Mouse (Mus musculus): ENCODE results near the gene Trappc2l. TPM values are rescaled to one million over a fixed set of nuclear protein-coding genes. Genes with fewer than 3 reads are reported as not detected.
"Not testable (repeated sequence)": the region's sequence is repeated elsewhere in the genome, so short reads cannot be mapped to it uniquely, and the experiment has no call there.

Trappc2l gene
- total and polyA plus RNA-seq, 3 experiments = 0.75 to 32.2 (median 31.8) TPM

DNA sequence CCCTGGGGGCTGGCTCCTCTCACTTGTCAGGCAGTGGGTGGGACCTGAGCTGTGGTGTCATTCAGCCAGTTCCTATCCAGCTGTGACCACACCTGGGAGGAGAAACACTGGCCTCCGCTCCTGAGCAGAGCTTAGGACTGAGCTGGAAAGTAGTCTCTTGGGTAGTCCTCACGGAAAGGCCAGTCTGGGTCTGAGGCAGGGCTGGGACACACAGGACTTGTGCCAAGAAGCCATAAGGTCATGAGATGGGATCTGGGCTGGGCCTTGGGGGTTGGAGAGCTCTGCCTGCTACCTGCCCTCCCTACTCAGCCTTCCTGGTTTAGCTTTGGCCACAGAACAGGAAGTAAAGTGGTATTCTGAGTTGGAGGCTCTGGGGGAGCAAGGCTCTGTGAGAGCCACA, 15.5 kb downstream of the Trappc2l start:
- no peak overlapping the region for H3K4me3 ChIP-seq (ENCODE audit: low read depth, low read length)
- H3K9me3 ChIP-seq (replicated peaks) = no peaks in the 10 kb centered on the region
- ATAC-seq (ENCODE audit: extremely low read depth, insufficient number of reproducible peaks, low FRiP score, poor library complexity, severe bottlenecking) (no peak), DNase-seq (ENCODE audit: low spot score) (no peak)
- TF ChIP-seq GATA1 (IDR thresholded peaks at IDR 0.05; ENCODE audit: borderline replicate concordance, low read length) (no peak), CTCF (IDR thresholded peaks at IDR 0.05; ENCODE audit: low read depth, low read length) (no peak)
- peaks cover 13% of the 10 kb centered on the region for H3K27me3 ChIP-seq (ENCODE audit: insufficient read depth, low read length)
- peaks cover 31% of the 10 kb centered on the region for H3K4me1 ChIP-seq (ENCODE audit: insufficient read depth, low read depth, low read length)
- H3K36me3 ChIP-seq (replicated peaks) = peaks cover 48% of the 10 kb centered on the region

DNA sequence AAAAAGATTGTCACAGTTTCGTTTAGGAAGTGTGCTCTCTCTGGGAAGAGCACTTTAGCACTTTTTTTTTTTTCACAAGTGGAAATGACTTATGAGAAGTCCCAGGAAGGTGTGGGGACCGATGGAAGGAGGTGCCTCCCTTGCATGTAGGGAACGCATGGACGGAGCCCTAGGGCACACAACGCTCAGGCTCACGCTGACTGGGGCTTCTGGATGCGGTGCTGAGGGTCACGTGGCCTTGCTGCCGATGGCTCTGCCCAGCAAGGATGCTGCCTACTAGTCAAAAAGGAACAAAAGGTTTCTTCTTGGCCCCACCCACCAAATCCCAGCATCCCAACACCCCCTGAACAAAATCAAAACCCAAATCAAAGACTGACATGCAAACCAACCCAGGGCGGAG, 17.9 kb downstream of the Trappc2l start:
- H3K4me1 ChIP-seq (ENCODE audit: insufficient read depth, low read depth, low read length) = peaks cover 31% of the 10 kb centered on the region
- no peak overlapping the region for H3K4me3 ChIP-seq (ENCODE audit: low read depth, low read length)
- no peak for TF ChIP-seq GATA1 (IDR thresholded peaks at IDR 0.05; ENCODE audit: borderline replicate concordance, low read length)
- TF ChIP-seq TAL1 (conservative IDR thresholded peaks at IDR 0.05; ENCODE audit: low read depth, low read length) = no peak
- no peak for TF ChIP-seq CTCF (IDR thresholded peaks at IDR 0.05; ENCODE audit: low read depth, low read length)
- TF ChIP-seq GATA2 (IDR thresholded peaks at IDR 0.05; ENCODE audit: borderline replicate concordance, low read depth, low read length) = no peak
- TF ChIP-seq POLR2AphosphoS5 (IDR thresholded peaks at IDR 0.05; ENCODE audit: insufficient replicate concordance, low read depth, low read length) = no peak; the same call in 1 of the 2 replicates
- no peaks in the 10 kb centered on the region for H3K9me3 ChIP-seq (replicated peaks)
- DNase-seq (ENCODE audit: low spot score) (no peak), ATAC-seq (ENCODE audit: extremely low read depth, insufficient number of reproducible peaks, low FRiP score, poor library complexity, severe bottlenecking) (no peak)
- H3K27me3 ChIP-seq (ENCODE audit: insufficient read depth, low read length) = no peaks in the 10 kb centered on the region; the same call in 1 of the 2 replicates
- H3K36me3 ChIP-seq (replicated peaks) = peaks cover 73% of the 10 kb centered on the region

DNA sequence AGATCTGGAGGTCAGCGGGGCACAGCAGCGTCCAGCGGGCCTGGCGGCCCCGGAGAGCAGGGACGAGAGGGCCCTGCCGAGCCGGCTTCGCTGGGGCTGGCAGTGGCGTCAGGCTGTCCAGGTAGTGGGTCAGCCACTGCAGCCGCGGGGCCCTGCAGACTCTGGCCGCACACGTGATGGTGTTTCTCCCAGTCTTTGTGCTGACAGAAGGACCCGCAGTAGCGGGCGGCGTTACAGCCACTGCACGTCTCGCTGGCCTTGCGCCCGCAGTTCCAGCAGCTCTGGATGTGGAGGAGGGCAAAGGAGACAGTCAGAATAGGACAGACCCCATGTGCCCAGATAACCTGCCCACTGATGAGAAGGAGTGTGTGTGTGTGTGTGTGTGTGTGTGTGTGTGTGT, 19.3 kb downstream of the Trappc2l start:
- no peak for DNase-seq (ENCODE audit: low spot score)
- Histone ChIP-seq H3K4me1 (ENCODE audit: insufficient read depth, low read depth, low read length) (peaks cover 36% of the 10 kb centered on the region), H3K9me3 (replicated peaks) (no peaks in the 10 kb centered on the region), H3K27me3 (ENCODE audit: insufficient read depth, low read length) (no peaks in the 10 kb centered on the region), H3K4me3 (ENCODE audit: low read depth, low read length) (no peak overlapping the region), H3K36me3 (replicated peaks) (peaks cover 86% of the 10 kb centered on the region)
- TF ChIP-seq CTCF (IDR thresholded peaks at IDR 0.05; ENCODE audit: low read depth, low read length) (no peak), GATA1 (IDR thresholded peaks at IDR 0.05; ENCODE audit: borderline replicate concordance, low read length) (no peak), GATA2 (IDR thresholded peaks at IDR 0.05; ENCODE audit: borderline replicate concordance, low read depth, low read length) (no peak), TAL1 (conservative IDR thresholded peaks at IDR 0.05; ENCODE audit: low read depth, low read length) (no peak), POLR2AphosphoS5 (IDR thresholded peaks at IDR 0.05; ENCODE audit: insufficient replicate concordance, low read depth, low read length) (no peak)
- no peak for ATAC-seq (ENCODE audit: extremely low read depth, insufficient number of reproducible peaks, low FRiP score, poor library complexity, severe bottlenecking)

DNA sequence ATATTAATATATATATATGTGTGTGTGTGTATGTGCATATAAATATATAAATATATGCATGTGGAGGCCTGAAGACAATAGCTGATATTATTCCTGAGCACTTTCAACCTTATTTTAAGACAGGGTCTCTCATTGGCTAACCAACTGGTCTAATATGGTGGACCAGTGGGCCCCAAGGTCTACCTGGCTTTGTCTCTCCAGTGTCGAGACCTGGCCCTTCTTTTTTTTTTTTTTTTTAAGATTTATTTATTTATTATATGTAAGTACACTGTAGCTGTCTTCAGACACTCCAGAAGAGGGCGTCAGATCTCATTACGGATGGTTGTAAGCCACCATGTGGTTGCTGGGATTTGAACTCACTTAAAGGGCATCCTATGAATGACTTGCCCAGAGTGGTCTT, 20.7 kb downstream of the Trappc2l start:
- not testable (repeated sequence) for H3K27me3 ChIP-seq (ENCODE audit: insufficient read depth, low read length); DNase-seq (ENCODE audit: low spot score); H3K9me3 ChIP-seq (replicated peaks); ATAC-seq (ENCODE audit: extremely low read depth, insufficient number of reproducible peaks, low FRiP score, poor library complexity, severe bottlenecking); H3K4me3 ChIP-seq (ENCODE audit: low read depth, low read length)
- H3K4me1 ChIP-seq (ENCODE audit: insufficient read depth, low read depth, low read length) = peaks cover 33% of the 10 kb centered on the region
- H3K36me3 ChIP-seq (replicated peaks) = peaks cover 96% of the 10 kb centered on the region

DNA sequence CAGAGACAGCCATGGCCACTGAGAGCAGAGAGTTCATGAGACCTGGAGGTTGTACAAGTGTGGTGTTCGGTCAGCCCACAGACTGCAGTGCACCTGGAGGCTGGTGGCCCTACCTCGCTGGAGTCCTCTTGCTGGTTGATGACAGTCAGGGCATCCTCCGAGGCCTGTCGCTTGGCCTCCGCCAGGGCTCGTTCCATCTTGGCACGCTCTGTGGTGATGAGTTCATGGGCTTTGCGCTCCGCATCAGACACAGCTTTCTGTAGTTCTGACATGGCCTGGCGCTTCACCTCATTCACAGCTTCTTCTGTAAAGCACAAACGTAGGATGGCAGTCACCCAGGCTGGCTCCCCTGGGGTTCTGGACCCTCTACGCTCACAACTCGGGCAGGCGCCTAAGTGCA, 21.8 kb downstream of the Trappc2l start:
- peaks cover 96% of the 10 kb centered on the region for H3K36me3 ChIP-seq (replicated peaks)

DNA sequence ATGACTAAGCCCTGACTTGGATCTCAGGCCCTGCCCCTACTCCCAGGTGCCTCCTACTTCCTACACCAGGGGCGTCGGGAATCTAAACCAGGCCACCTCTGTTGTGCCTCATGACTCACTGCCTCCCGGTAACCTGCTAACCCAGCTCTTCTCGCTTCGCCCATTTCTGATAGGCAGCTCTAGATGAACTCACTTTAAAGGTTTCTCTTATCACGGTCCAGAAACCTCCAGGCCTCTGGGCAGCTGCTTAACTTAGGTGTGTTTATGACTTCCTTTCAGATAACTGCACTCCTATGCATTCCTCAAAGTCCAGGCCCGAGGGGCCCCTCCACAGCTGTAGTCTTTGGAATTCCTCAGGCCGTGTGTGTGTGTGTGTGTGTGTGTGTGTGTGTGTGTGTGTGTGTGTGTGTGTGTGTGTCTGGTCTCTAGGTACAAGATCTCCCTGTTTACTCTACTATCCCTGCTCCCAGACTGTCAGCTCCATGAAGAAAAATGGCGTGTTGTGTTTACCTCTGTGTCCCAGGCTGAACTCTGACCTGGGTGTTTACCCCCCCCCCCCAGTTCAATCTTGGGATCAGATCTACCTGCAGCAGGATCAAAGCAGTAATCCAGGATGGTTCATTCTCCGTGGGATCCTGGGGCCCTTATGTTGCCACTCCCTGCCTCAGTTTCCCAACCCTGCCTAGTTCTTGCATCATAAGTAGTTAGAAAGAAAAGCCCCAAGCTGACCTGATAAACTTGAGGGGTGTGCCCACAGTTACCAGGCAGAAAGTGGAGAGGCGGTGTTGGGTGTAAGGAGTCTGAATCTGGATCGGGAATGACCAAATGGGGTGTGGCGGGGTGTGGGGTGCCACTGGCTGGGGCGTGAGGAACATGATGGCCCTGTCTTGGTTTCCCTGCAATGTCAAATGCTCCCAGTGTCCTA, 24.7 kb downstream of the Trappc2l start:
- no peak for DNase-seq (ENCODE audit: low spot score)
- Histone ChIP-seq H3K4me3 (ENCODE audit: low read depth, low read length) (no peak overlapping the region), H3K9me3 (replicated peaks) (no peaks in the 10 kb centered on the region), H3K27me3 (ENCODE audit: insufficient read depth, low read length) (no peaks in the 10 kb centered on the region), H3K4me1 (ENCODE audit: insufficient read depth, low read depth, low read length) (peaks cover 52% of the 10 kb centered on the region), H3K36me3 (replicated peaks) (peaks cover 96% of the 10 kb centered on the region)
- TF ChIP-seq GATA1 (IDR thresholded peaks at IDR 0.05; ENCODE audit: borderline replicate concordance, low read length) (no peak), CTCF (IDR thresholded peaks at IDR 0.05; ENCODE audit: low read depth, low read length) (no peak), TAL1 (conservative IDR thresholded peaks at IDR 0.05; ENCODE audit: low read depth, low read length) (no peak), GATA2 (IDR thresholded peaks at IDR 0.05; ENCODE audit: borderline replicate concordance, low read depth, low read length) (no peak), POLR2AphosphoS5 (IDR thresholded peaks at IDR 0.05; ENCODE audit: insufficient replicate concordance, low read depth, low read length) (no peak)
- no peak for ATAC-seq (ENCODE audit: extremely low read depth, insufficient number of reproducible peaks, low FRiP score, poor library complexity, severe bottlenecking)

More for the DNA sequence above, 21.8 kb downstream of the Trappc2l start:
- Histone ChIP-seq H3K4me1 (ENCODE audit: insufficient read depth, low read depth, low read length) (peaks cover 33% of the 10 kb centered on the region), H3K27me3 (ENCODE audit: insufficient read depth, low read length) (no peaks in the 10 kb centered on the region), H3K4me3 (ENCODE audit: low read depth, low read length) (no peak overlapping the region), H3K9me3 (replicated peaks) (no peaks in the 10 kb centered on the region)
- DNase-seq (ENCODE audit: low spot score) (no peak), ATAC-seq (ENCODE audit: extremely low read depth, insufficient number of reproducible peaks, low FRiP score, poor library complexity, severe bottlenecking) (no peak)
- TF ChIP-seq TAL1 (conservative IDR thresholded peaks at IDR 0.05; ENCODE audit: low read depth, low read length) (no peak), GATA2 (IDR thresholded peaks at IDR 0.05; ENCODE audit: borderline replicate concordance, low read depth, low read length) (no peak), CTCF (IDR thresholded peaks at IDR 0.05; ENCODE audit: low read depth, low read length) (no peak), POLR2AphosphoS5 (IDR thresholded peaks at IDR 0.05; ENCODE audit: insufficient replicate concordance, low read depth, low read length) (no peak)

Measured in G1E (cell line).